Mouse (Mus musculus) neural tube, embryonic 13.5 days (tissue): ENCODE results near the gene Wdr72. TPM values are rescaled to one million over a fixed set of nuclear protein-coding genes. Genes with fewer than 3 reads are reported as not detected.
A peak's percentile ranks its signal among the peaks of the same experiment; 100 is the strongest.

Experiments used
- ATAC-seq: fragments of 200-750 bp; cut with Nextera tagmentation; 2 replicates; pipeline ENCODE4 v1.8.0; 2017; ENCODE audit warnings: low read depth, mild to moderate bottlenecking, moderate TSS enrichment, moderate library complexity
- H3K27ac ChIP-seq: fragments of 300-500 bp; sonication (generic); replicated peaks from 2 replicates; pipeline ENCODE4 v1.5.1; 2015; ENCODE audit warnings: moderate library complexity, mild to moderate bottlenecking, inconsistent platforms
- H3K27me3 ChIP-seq: fragments of 300-500 bp; sonication (generic); 2 replicates; pipeline ENCODE4 v1.6.1; 2015; ENCODE audit warnings: mild to moderate bottlenecking, inconsistent platforms
- H3K36me3 ChIP-seq: fragments of 300-500 bp; sonication (generic); 2 replicates; pipeline ENCODE4 v1.6.1; 2015; ENCODE audit warnings: mild to moderate bottlenecking, inconsistent platforms
- H3K4me1 ChIP-seq: fragments of 300-500 bp; sonication (generic); replicated peaks from 2 replicates; pipeline ENCODE4 v1.6.1; 2015; ENCODE audit warnings: inconsistent platforms
- H3K4me2 ChIP-seq: fragments of 300-500 bp; sonication (generic); 2 replicates; pipeline ENCODE4 v1.6.1; 2015; ENCODE audit warnings: inconsistent platforms, mild to moderate bottlenecking, moderate library complexity
- H3K4me3 ChIP-seq: fragments of 300-500 bp; sonication (generic); 2 replicates; pipeline ENCODE4 v1.5.1; 2015; ENCODE audit warnings: mild to moderate bottlenecking, inconsistent platforms
- H3K9ac ChIP-seq: fragments of 300-500 bp; sonication (generic); 2 replicates; pipeline ENCODE4 v1.6.1; 2015; ENCODE audit warnings: moderate library complexity, mild to moderate bottlenecking, inconsistent platforms
- H3K9me3 ChIP-seq: fragments of 300-500 bp; sonication (generic); 2 replicates; pipeline ENCODE4 v1.6.1; 2016; ENCODE audit warnings: inconsistent platforms
- WGBS: fragments of 180-500 bp; shearing (Covaris S2); methylation state at CpG from one replicate; pipeline ENCODE4 v1.1.7; 2015; 5-methylcytosine and 5-hydroxymethylcytosine counted together
- polyA plus RNA-seq: library from polyadenylated mRNA; unstranded; fragments of >200 nt; fragmentation: Nextera tagmentation; extraction: Ambion mirVana; gene quantifications from 2 replicates; pipeline ENCODE4 v1.2.1, GENCODE M21; 2015

The Wdr72 gene
- 0.32 and 0.57 TPM in 2 replicates for polyA plus RNA-seq

DNA sequence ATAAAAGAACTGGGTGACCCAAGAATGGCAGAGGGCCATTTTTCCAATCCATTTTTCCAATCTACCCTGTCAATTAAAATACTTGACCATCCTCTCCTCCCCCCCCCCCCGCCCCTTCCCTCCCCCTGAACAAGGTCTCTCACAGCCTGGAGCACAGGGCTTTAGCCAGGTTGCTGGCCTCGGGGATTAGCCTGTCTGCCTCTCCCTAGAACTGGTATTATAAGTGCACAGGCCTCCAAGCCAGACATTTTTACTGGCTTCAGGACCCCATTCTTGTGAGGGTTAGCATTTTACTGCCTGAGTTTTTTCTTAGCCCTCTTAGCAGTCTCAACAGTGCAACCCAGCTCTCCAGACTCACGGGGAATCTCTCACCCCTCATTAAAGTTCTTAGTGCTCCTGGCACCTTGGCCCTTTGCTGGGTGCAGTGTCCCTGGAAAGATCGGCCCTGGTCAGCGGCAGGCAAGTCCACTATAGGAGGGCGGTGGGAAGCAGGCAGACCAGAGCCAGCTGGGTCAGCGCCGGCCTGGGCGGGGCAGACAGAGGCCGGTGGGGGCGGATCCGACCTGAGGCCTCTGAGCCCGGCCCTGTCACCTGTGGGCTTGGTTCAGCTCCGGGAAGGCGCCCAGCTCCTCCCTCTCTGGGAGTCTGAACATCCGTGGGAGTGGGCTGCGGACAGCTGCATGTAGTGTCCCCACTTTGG lies at the start of gene Wdr72:
Wdr72 (plus strand) TSS at position 596 of the 700 bp plus-strand sequence.
- WGBS = 8% methylated on average over 17 of the region's 17 CpGs
- Histone ChIP-seq H3K4me3 (peak within 1 kb of the TSS; percentile 11; the same call in 1 of the 2 replicates), H3K4me2 (peak within 1 kb of the TSS; percentile 48)

DNA sequence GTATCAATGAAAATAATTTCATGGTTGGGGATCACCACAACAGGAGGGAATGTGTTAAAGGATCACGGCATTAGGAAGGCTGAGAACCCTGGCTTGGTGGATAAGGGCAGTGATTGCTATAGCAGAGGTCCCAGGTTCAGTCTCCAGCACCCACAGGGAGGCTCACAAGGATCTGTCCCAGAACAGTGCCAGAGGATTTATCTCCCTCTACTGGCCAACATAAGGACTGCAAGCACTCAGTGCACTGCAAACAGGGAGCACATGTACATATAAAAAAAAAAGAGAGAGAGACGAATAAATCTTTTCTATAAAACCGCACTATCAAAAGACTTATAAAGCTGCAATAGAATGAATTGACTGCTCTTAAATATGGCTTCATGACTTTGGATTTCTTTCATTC lies 43.9 kb upstream of the Wdr72 start:
- H3K27me3 ChIP-seq = no peaks in the 10 kb centered on the region
- no peak overlapping the region for H3K4me2 ChIP-seq
- no peak for ATAC-seq

More for the DNA sequence above, at the start of gene Wdr72:
- Histone ChIP-seq H3K27ac (no peak within 1 kb of the TSS), H3K36me3 (no peaks in the 10 kb centered on the region), H3K9me3 (no peaks in the 10 kb centered on the region), H3K9ac (peak within 1 kb of the TSS; percentile 9; the same call in 1 of the 2 replicates), H3K4me1 (peaks cover 6% of the 10 kb centered on the region; the same call in 1 of the 2 replicates), H3K27me3 (no peaks in the 10 kb centered on the region; the same call in 1 of the 2 replicates)
- ATAC-seq = no peak

DNA sequence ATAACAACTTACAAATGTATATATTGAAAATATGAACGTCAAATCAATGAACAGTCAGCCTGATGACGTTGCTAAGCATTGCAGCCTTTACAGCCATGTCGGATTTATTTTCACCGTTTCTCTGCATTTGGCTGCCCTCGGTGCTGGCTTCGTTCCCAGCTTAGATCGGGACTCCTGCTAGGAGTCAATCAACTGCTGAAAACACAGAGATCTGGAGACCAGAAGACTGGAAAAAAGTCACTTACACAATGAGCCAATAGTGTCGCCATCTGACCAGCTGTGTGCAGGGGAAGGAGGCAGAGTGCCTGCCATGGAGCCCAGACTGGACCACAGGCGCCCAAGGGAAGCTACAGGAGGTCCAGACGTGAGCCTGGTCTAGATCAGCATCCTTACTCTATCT lies 43.4 kb upstream of the Wdr72 start:
- no peak overlapping the region for H3K4me3 ChIP-seq
- H3K36me3 ChIP-seq = no peaks in the 10 kb centered on the region
- H3K27me3 ChIP-seq = no peaks in the 10 kb centered on the region
- H3K4me2 ChIP-seq = no peak overlapping the region
- 67% methylated on average over 10 of the region's 10 CpGs for WGBS
- H3K9ac ChIP-seq = no peak overlapping the region
- no peak overlapping the region for H3K27ac ChIP-seq
- no peaks in the 10 kb centered on the region for H3K4me1 ChIP-seq
- ATAC-seq = no peak
- H3K9me3 ChIP-seq = no peaks in the 10 kb centered on the region

More for the DNA sequence above, 43.9 kb upstream of the Wdr72 start:
- Histone ChIP-seq H3K4me1 (no peaks in the 10 kb centered on the region), H3K4me3 (no peak overlapping the region), H3K9me3 (no peaks in the 10 kb centered on the region), H3K9ac (no peak overlapping the region), H3K36me3 (no peaks in the 10 kb centered on the region), H3K27ac (no peak overlapping the region)
- WGBS = 80% methylated on average over 3 of the region's 3 CpGs

DNA sequence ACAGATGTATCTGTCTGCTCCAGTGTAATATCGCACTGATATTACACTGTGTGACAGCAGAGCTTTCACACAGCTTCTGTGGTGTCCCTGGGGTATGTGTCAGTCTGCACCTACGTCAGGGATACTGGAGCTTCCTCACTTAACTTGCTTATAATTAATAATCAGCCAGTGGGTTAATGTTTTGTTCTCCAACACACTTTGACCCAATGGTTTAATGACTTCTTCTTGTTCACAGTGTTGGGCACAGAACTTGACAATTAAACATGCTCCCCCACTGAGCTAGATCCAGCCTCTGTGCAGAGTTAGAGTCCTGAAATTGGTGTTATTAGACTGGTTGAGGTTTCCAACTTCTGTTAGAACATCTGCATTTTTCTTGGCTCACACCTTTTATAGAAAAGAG lies 34.2 kb upstream of the Wdr72 start:
- no peak for ATAC-seq
- 79% methylated on average over 2 of the region's 2 CpGs for WGBS

DNA sequence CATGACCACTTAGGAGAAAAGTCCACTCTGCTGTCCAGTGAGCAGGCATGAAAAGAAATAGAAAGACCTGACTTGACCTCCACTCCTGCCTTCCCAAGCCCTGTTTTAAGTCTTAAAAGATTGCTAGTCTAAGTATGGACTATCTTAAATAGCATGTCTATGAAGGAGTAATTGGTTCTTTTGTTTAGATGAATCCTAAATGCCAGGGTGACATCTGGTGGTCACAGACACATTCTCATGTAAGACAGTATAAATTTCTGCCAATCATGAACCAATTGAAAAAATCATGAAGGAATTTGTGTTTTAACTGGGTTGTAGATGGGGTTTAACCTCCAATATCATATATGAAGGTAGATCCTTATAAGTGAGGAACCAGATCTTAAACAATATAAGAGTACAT lies 31.7 kb upstream of the Wdr72 start:
- Histone ChIP-seq H3K27me3 (no peaks in the 10 kb centered on the region), H3K9ac (no peak overlapping the region), H3K4me3 (no peak overlapping the region), H3K9me3 (no peaks in the 10 kb centered on the region), H3K4me2 (no peak overlapping the region), H3K27ac (no peak overlapping the region), H3K4me1 (no peaks in the 10 kb centered on the region), H3K36me3 (no peaks in the 10 kb centered on the region)
- no peak for ATAC-seq

More for the DNA sequence above, 34.2 kb upstream of the Wdr72 start:
- no peak overlapping the region for H3K4me3 ChIP-seq
- no peaks in the 10 kb centered on the region for H3K4me1 ChIP-seq
- no peak overlapping the region for H3K4me2 ChIP-seq
- no peaks in the 10 kb centered on the region for H3K9me3 ChIP-seq
- H3K9ac ChIP-seq = no peak overlapping the region
- H3K27me3 ChIP-seq = no peaks in the 10 kb centered on the region
- H3K36me3 ChIP-seq = no peaks in the 10 kb centered on the region
- no peak overlapping the region for H3K27ac ChIP-seq

DNA sequence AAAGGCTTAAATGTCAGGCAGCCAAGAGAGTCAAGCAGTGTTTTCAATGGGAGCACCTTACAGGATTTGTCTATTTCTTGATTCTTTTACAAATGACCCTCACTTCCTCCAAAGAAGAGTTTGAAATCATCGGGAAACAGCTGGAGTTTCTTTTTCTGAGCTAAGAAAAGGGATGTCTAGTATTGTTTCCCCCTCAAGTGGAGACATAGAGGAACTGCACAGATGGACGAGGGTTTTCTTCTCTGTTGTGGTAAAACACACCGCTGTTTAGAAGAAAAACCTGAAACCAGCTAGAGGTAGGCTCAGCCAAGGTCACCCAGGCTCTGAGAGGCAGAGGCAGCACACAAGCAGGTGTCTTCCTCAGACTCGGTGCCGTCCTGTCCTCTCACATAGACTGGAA lies 29.9 kb upstream of the Wdr72 start:
- H3K36me3 ChIP-seq = no peaks in the 10 kb centered on the region
- H3K27me3 ChIP-seq = no peaks in the 10 kb centered on the region
- 45% methylated on average over 5 of the region's 5 CpGs for WGBS
- no peak for ATAC-seq
- H3K9ac ChIP-seq = no peak overlapping the region
- no peak overlapping the region for H3K4me2 ChIP-seq
- H3K4me3 ChIP-seq = no peak overlapping the region
- H3K4me1 ChIP-seq = no peaks in the 10 kb centered on the region
- H3K27ac ChIP-seq = no peak overlapping the region
- no peaks in the 10 kb centered on the region for H3K9me3 ChIP-seq

DNA sequence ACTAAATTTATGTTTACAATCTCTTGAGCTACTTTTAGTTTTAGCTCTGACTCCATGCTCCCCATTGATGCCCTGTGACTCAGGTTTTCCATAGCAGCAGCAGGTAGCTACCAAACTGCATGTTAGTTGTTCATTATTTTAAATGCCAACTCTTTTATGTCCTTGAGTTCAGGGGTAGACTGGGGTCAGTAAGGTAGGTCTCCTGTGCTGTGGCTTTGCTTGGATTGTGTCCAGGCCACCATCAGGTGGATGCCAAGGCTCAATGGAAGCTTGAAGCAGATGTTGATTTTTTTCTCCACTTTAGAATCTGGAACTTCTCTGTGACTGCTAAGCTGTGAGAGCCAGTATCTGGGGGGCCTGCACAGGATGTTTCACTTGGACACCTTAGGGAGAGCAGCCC lies 8.6 kb upstream of the Wdr72 start:
- Histone ChIP-seq H3K4me2 (no peak overlapping the region), H3K9ac (no peak overlapping the region), H3K27me3 (no peaks in the 10 kb centered on the region), H3K4me1 (no peaks in the 10 kb centered on the region), H3K4me3 (no peak overlapping the region), H3K36me3 (no peaks in the 10 kb centered on the region), H3K27ac (no peak overlapping the region), H3K9me3 (no peaks in the 10 kb centered on the region)
- ATAC-seq = no peak

DNA sequence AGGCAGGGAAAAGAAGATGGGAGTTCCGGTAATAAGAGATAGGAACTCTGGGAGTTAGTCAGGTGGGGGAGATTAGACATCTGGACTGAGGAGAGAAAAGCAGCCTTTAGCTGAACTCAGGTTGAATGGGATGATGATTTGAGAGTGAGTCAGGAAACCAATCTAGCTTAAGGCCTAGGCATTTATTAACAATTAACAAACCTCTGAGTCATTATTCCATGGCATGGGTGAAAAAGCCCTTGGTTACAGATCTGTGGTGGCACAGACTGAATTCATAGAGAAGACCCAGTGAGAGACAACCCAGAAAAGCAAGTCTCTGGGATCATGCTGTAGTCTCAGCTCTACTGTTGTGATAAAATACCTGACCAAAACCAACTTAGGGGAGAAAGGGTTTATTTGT lies 7.5 kb upstream of the Wdr72 start:
- 96% methylated on average over 1 of the region's 1 CpGs for WGBS

DNA sequence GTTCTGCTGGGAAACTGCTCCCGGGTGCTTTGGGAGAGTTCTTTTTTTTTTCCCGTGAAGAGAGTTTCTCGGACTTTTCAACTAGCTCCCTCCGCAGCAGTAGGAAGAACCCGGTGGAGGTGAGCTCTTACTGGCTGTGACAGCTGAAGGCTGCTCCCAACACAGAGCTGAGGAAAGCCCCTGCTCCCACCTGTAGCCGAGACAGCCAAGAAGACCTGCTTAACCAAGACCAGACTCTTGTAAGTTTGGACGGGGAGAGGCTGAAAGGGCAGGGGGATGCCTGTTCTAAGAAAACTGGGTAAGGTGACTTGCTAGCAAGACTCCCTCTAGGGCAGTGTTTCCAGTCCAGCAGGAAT lies 283 bp downstream of the Wdr72 start:
- H3K4me1 ChIP-seq = peaks cover 6% of the 10 kb centered on the region; the same call in 1 of the 2 replicates
- H3K27ac ChIP-seq = no peak overlapping the region
- WGBS = 1% methylated on average over 7 of the region's 7 CpGs
- peak overlapping the region; percentile 11; the same call in 1 of the 2 replicates for H3K4me3 ChIP-seq
- H3K4me2 ChIP-seq = peak overlapping the region; percentile 48
- no peaks in the 10 kb centered on the region for H3K36me3 ChIP-seq
- H3K9me3 ChIP-seq = no peaks in the 10 kb centered on the region
- peak overlapping the region; percentile 9; the same call in 1 of the 2 replicates for H3K9ac ChIP-seq
- H3K27me3 ChIP-seq = no peaks in the 10 kb centered on the region; the same call in 1 of the 2 replicates
- no peak for ATAC-seq

More for the DNA sequence above, 7.5 kb upstream of the Wdr72 start:
- H3K27me3 ChIP-seq = no peaks in the 10 kb centered on the region
- no peak overlapping the region for H3K4me2 ChIP-seq
- no peak for ATAC-seq
- no peaks in the 10 kb centered on the region for H3K4me1 ChIP-seq
- no peaks in the 10 kb centered on the region for H3K9me3 ChIP-seq
- no peak overlapping the region for H3K9ac ChIP-seq
- H3K36me3 ChIP-seq = no peaks in the 10 kb centered on the region
- no peak overlapping the region for H3K4me3 ChIP-seq
- no peak overlapping the region for H3K27ac ChIP-seq

DNA sequence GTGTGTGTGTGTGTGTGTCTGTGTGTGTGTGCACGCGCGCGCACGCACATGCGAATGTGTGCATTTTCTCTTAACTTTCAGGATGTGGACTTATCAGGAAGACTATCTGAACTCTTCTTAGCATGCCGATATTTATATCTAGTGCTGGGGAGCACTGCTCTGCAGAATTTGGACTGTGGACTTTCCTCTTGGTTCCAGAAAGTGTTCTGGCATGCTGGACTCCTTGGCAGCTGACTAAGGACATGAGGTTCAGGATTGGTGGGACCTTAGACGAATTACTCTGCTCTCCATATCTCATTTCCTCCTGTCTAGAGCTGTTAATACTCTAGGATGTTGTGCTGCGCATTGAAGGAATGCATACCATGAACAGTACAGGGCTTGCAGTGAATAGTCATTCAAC lies 2.4 kb downstream of the Wdr72 start:
- Histone ChIP-seq H3K27me3 (no peaks in the 10 kb centered on the region; the same call in 1 of the 2 replicates), H3K27ac (no peak overlapping the region), H3K4me3 (no peak overlapping the region), H3K9ac (no peak overlapping the region), H3K36me3 (no peaks in the 10 kb centered on the region), H3K4me2 (no peak overlapping the region), H3K9me3 (no peaks in the 10 kb centered on the region), H3K4me1 (peaks cover 6% of the 10 kb centered on the region; the same call in 1 of the 2 replicates)
- 93% methylated on average over 9 of the region's 9 CpGs for whole genome bisulfite sequencing
- no peak for ATAC-seq

DNA sequence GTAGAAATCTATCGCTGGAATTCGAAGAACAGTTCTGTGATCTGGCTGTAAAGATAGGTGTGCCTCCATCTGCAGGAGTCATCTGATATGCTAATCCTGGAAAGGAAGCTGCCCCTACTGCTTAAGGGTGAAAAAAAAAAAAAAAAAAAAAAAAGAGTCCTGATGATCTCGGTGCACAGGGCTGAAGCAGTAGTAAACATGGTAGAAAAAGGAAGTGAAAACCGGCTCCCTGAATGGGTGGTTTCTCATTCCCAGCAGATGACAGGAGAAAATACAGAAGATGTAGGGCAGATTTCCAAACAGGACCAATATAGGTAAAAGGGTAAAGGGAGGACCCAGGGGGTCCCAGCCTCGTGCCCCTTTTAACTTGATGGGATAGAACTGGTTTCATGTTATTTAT lies 16.1 kb downstream of the Wdr72 start:
- WGBS = 67% methylated on average over 5 of the region's 5 CpGs
- no peak overlapping the region for H3K4me2 ChIP-seq

DNA sequence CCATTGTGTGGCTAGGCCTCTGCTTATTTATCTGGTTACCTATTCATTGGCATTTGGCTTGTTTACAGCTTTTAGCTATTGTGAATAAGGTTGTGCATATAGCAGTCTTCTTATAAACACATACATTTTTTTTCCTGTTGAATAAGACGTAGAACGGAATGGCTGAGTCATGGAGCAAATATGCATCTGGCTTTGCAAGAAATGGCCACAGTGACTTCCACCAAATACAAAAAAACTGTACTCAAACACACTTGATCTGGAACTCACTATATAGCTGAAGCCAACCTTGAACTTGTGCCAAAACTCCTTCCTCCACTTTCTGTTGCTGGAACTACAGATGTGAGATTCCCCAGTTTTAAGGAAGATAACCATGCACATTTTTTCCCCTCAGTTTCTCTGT lies 23.9 kb downstream of the Wdr72 start:
- Histone ChIP-seq H3K27me3 (no peaks in the 10 kb centered on the region), H3K9ac (no peak overlapping the region), H3K27ac (no peak overlapping the region), H3K9me3 (no peaks in the 10 kb centered on the region), H3K4me1 (no peaks in the 10 kb centered on the region), H3K4me3 (no peak overlapping the region), H3K36me3 (no peaks in the 10 kb centered on the region), H3K4me2 (no peak overlapping the region)
- ATAC-seq = no peak
- 80% methylated on average over 2 of the region's 2 CpGs for WGBS

More for the DNA sequence above, 16.1 kb downstream of the Wdr72 start:
- no peak overlapping the region for H3K9ac ChIP-seq
- no peak for ATAC-seq
- no peak overlapping the region for H3K27ac ChIP-seq
- H3K4me3 ChIP-seq = no peak overlapping the region
- no peaks in the 10 kb centered on the region for H3K36me3 ChIP-seq
- no peaks in the 10 kb centered on the region for H3K9me3 ChIP-seq
- H3K4me1 ChIP-seq = no peaks in the 10 kb centered on the region
- no peaks in the 10 kb centered on the region for H3K27me3 ChIP-seq

DNA sequence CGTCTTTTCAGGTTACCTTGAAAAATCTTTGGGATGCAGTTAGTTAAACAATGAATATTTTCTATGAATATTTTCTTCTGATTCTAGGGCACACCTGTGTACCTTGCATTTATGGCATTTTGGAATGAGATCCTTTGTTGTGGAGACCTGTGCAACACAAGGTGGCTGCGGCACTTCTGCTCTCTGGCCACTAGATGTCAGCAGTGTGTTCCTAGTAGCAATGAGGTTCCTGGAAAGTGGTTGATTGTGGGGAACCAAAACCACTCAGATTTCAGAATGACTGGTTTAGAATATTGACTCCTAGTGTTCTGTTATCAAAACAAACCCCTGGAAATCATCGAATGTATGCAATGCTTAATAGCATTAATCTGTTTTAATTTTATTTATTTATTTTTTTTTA lies 31.7 kb downstream of the Wdr72 start:
- Histone ChIP-seq H3K9ac (no peak overlapping the region), H3K27me3 (peaks cover 54% of the 10 kb centered on the region), H3K36me3 (no peaks in the 10 kb centered on the region), H3K27ac (no peak overlapping the region), H3K9me3 (no peaks in the 10 kb centered on the region), H3K4me1 (no peaks in the 10 kb centered on the region), H3K4me3 (no peak overlapping the region), H3K4me2 (no peak overlapping the region)
- ATAC-seq = peak; percentile 69; the same call in 1 of the 2 replicates
- WGBS = 7% methylated on average over 3 of the region's 3 CpGs
